Mouse (Mus musculus) limb, embryonic 14.5 days (tissue): ENCODE data around the gene Gabrb2. TPM values are rescaled to one million over a fixed set of nuclear protein-coding genes. Genes with fewer than 3 reads are reported as not detected.

Source experiments
- ATAC-seq: fragments of 200-750 bp; cut with Nextera tagmentation; 2 replicates; pipeline ENCODE4 v1.8.0; 2017; ENCODE audit warnings: low read depth, moderate number of reproducible peaks, moderate TSS enrichment; ENCODE audit not compliant: low FRiP score
- DNase-seq: peaks from one replicate; pipeline ENCODE4 v3.0.0-alpha.2; 2015; ENCODE audit warnings: low spot score
- H3K27ac ChIP-seq: fragments of 300-500 bp; sonication (generic); replicated peaks from 2 replicates; pipeline ENCODE4 v1.5.1; 2014; ENCODE audit warnings: low read depth, mild to moderate bottlenecking, low read length, moderate library complexity, mixed read lengths
- H3K27me3 ChIP-seq: fragments of 300-500 bp; sonication (generic); 2 replicates; pipeline ENCODE4 v1.6.1; 2014; ENCODE audit warnings: low read length, mixed read lengths; ENCODE audit not compliant: control insufficient read depth, insufficient read depth
- H3K36me3 ChIP-seq: fragments of 300-500 bp; sonication (generic); 2 replicates; pipeline ENCODE4 v1.6.1; 2014; ENCODE audit warnings: mild to moderate bottlenecking, low read length, moderate library complexity, mixed read lengths; ENCODE audit not compliant: control insufficient read depth, insufficient read depth
- H3K4me1 ChIP-seq: fragments of 300-500 bp; sonication (generic); 2 replicates; pipeline ENCODE4 v1.6.1; 2014; ENCODE audit warnings: antibody characterized with exemption, low read length, mixed read lengths; ENCODE audit not compliant: control insufficient read depth, insufficient read depth
- H3K4me2 ChIP-seq: fragments of 300-500 bp; sonication (generic); replicated peaks from 2 replicates; pipeline ENCODE4 v1.6.1; 2014; ENCODE audit warnings: low read depth, mild to moderate bottlenecking, low read length, moderate library complexity; ENCODE audit not compliant: severe bottlenecking
- H3K4me3 ChIP-seq: fragments of 300-500 bp; sonication (generic); replicated peaks from 2 replicates; pipeline ENCODE4 v1.5.1; 2014; ENCODE audit warnings: low read length
- H3K9ac ChIP-seq: fragments of 300-500 bp; sonication (generic); 2 replicates; pipeline ENCODE4 v1.6.1; 2014; ENCODE audit warnings: mild to moderate bottlenecking, low read depth, low read length, moderate library complexity; ENCODE audit not compliant: severe bottlenecking
- H3K9me3 ChIP-seq: fragments of 300-500 bp; sonication (generic); 2 replicates; pipeline ENCODE4 v1.6.1; 2016; ENCODE audit warnings: low read length; ENCODE audit not compliant: control insufficient read depth
- POLR2A ChIP-seq: fragments of 200-500 bp; IDR thresholded peaks from 2 replicates; pipeline ENCODE4 v1.8.0; 2012; ENCODE audit warnings: inconsistent platforms, mild to moderate bottlenecking, moderate library complexity, borderline replicate concordance; ENCODE audit not compliant: insufficient read depth, insufficient read length; ENCODE audit errors: extremely low read depth
- WGBS: fragments of 180-500 bp; shearing (Covaris S2); extraction: QIAGEN DNeasy Blood & Tissue Kit; methylation state at CpG from one replicate; pipeline ENCODE4 v1.1.7; 2014; 5-methylcytosine and 5-hydroxymethylcytosine counted together
- polyA plus RNA-seq, 2 experiments: library from polyadenylated mRNA; depleted of rRNA in 1 of 2; stranded (reverse) in 1 of 2; unstranded in 1 of 2; fragments of >200 nt; fragmentation: Nextera tagmentation in 1 of 2; extraction: Ambion mirVana in 1 of 2; gene quantifications; 2 replicates each; pipeline versions ENCODE4 v1.2.1 to v1.2.3; 2012 to 2014

Gabrb2 gene
- polyA plus RNA-seq, 2 experiments, result 0.65 to 1.5 TPM

GRCm38 (mm10) chr11:42606225-42606624, 186.7 kb downstream of the Gabrb2 start:
- DNase-seq (no peak), ATAC-seq (no peak)
- H3K9me3 ChIP-seq, result no peaks in the 10 kb centered on the region
- WGBS, result 72% methylated on average over 1 of the region's 1 CpGs
- H3K36me3 ChIP-seq, result no peaks in the 10 kb centered on the region
- H3K4me3 ChIP-seq, result no peak overlapping the region
- H3K27ac ChIP-seq, result no peak overlapping the region
- no peaks in the 10 kb centered on the region for H3K27me3 ChIP-seq
- TF ChIP-seq POLR2A, result no peak
- H3K4me2 ChIP-seq, result no peak overlapping the region
- no peak overlapping the region for H3K9ac ChIP-seq
- no peaks in the 10 kb centered on the region for H3K4me1 ChIP-seq

DNA sequence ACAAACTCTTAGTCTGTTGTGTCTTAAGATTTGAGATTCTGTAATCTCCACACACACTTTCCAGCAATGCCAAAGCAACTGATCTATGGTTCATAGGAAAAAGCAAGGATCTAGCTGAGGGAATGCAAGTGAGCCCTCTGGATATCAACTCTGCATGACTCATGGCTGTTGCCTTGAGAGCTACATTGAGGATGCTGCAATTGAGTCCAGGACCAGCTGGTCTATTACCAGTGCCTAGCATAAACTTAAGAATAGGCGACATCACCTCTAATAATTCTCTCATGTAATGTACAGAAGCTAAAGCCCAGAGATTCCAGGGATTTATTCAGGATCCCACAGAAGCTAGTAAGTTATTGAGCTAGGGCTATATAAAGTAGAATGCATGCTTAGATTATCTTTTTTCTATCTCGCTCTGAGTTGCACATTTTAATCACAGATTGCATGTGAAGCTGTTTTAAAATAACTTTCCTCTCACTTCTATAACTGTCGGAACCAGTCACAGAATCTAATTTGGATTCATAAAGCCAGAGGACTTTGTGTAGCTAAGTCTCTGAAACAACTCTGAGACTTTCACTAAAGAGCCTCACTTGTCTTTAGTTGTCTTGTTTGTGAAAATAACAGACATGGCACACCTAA, 189.7 kb downstream of the Gabrb2 start:
- H3K9ac ChIP-seq, result no peak overlapping the region
- H3K9me3 ChIP-seq, result no peaks in the 10 kb centered on the region
- H3K27me3 ChIP-seq, result no peaks in the 10 kb centered on the region
- no peaks in the 10 kb centered on the region for H3K36me3 ChIP-seq
- 82% methylated on average over 3 of the region's 3 CpGs for WGBS
- H3K4me2 ChIP-seq, result no peak overlapping the region
- H3K27ac ChIP-seq, result no peak overlapping the region
- no peaks in the 10 kb centered on the region for H3K4me1 ChIP-seq
- DNase-seq, result no peak
- TF ChIP-seq POLR2A, result no peak
- H3K4me3 ChIP-seq, result no peak overlapping the region
- ATAC-seq, result no peak

DNA sequence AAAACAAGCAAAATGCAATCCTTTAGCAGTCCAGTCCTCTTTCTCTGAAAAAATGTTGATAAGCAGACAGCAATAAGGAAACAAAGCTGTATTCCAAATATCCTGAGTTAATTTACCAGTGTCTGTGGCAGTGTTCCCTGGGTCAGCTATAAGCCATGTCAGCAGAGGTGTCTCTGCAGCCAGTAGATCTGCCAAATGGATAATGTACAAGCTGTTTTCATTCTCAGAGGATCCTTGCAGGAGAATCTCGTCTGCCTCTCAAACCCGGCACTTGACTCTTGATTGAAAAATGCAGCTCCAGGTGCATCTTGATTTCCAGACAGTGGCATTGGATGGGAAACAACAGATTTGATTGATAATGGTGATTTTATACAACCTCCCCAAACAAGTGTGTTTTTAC, 198.6 kb downstream of the Gabrb2 start:
- Histone ChIP-seq H3K9me3 (no peaks in the 10 kb centered on the region), H3K4me1 (no peaks in the 10 kb centered on the region), H3K27me3 (no peaks in the 10 kb centered on the region), H3K4me3 (no peak overlapping the region), H3K4me2 (no peak overlapping the region), H3K27ac (no peak overlapping the region), H3K36me3 (no peaks in the 10 kb centered on the region), H3K9ac (no peak overlapping the region)
- no peak for TF ChIP-seq POLR2A
- WGBS, result 79% methylated on average over 2 of the region's 2 CpGs
- ATAC-seq (no peak), DNase-seq (no peak)

- H3K9ac ChIP-seq, result no peak overlapping the region
- no peak for ATAC-seq
- no peak for TF ChIP-seq POLR2A
These were observed 201.6 kb downstream of the Gabrb2 start for GRCm38 (mm10) chr11:42621109-42621508.

GRCm38 (mm10) chr11:42650111-42650510, 230.6 kb downstream of the Gabrb2 start:
- WGBS, result 48% methylated on average over 5 of the region's 5 CpGs
- no peaks in the 10 kb centered on the region for H3K9me3 ChIP-seq
- H3K4me3 ChIP-seq, result no peak overlapping the region
- no peaks in the 10 kb centered on the region for H3K4me1 ChIP-seq
- H3K9ac ChIP-seq, result no peak overlapping the region
- no peaks in the 10 kb centered on the region for H3K27me3 ChIP-seq
- no peaks in the 10 kb centered on the region for H3K36me3 ChIP-seq
- DNase-seq, result no peak
- H3K4me2 ChIP-seq, result no peak overlapping the region
- H3K27ac ChIP-seq, result no peak overlapping the region
- TF ChIP-seq POLR2A, result no peak
- no peak for ATAC-seq

More at GRCm38 (mm10) chr11:42621109-42621508, 201.6 kb downstream of the Gabrb2 start:
- H3K27me3 ChIP-seq, result no peaks in the 10 kb centered on the region
- no peaks in the 10 kb centered on the region for H3K4me1 ChIP-seq
- no peak overlapping the region for H3K4me2 ChIP-seq
- H3K27ac ChIP-seq, result no peak overlapping the region
- WGBS, result 86% methylated on average over 4 of the region's 4 CpGs
- DNase-seq, result no peak
- no peak overlapping the region for H3K4me3 ChIP-seq
- no peaks in the 10 kb centered on the region for H3K9me3 ChIP-seq
- no peaks in the 10 kb centered on the region for H3K36me3 ChIP-seq

GRCm38 (mm10) chr11:42651572-42651971, 232.0 kb downstream of the Gabrb2 start:
- Histone ChIP-seq H3K9me3 (no peaks in the 10 kb centered on the region), H3K4me2 (no peak overlapping the region), H3K27me3 (no peaks in the 10 kb centered on the region), H3K9ac (no peak overlapping the region), H3K36me3 (no peaks in the 10 kb centered on the region), H3K4me3 (no peak overlapping the region), H3K27ac (no peak overlapping the region), H3K4me1 (no peaks in the 10 kb centered on the region)
- ATAC-seq (no peak), DNase-seq (no peak)
- no peak for TF ChIP-seq POLR2A
